Mouse (Mus musculus): ENCODE data around the gene Gli2. TPM values are rescaled to one million over a fixed set of nuclear protein-coding genes. Genes with fewer than 3 reads are reported as not detected.

Gli2 gene
- polyA plus RNA-seq, 1 experiment from 2014 or later, result 17.8 TPM

GRCm38 (mm10) chr1:119055801-119056200, 2.4 kb upstream of the Gli2 start:
- Histone ChIP-seq H3K27ac (replicated peaks; ENCODE audit: low read depth, low read length) (no peak overlapping the region; the same call in 1 of the 2 replicates), H3K4me3 (ENCODE audit: low read depth, low read length) (no peak overlapping the region), H3K36me3 (ENCODE audit: control insufficient read depth, insufficient read depth, low read length) (no peaks in the 10 kb centered on the region), H3K9ac (ENCODE audit: low read length) (no peak overlapping the region), H3K9me3 (ENCODE audit: control insufficient read depth, low read length) (no peaks in the 10 kb centered on the region), H3K27me3 (ENCODE audit: control insufficient read depth, insufficient read depth, low read length) (no peaks in the 10 kb centered on the region), H3K4me2 (ENCODE audit: low read depth, severe bottlenecking) (no peak overlapping the region), H3K4me1 (ENCODE audit: control insufficient read depth, insufficient read depth, low read length) (peaks cover 12% of the 10 kb centered on the region)
- no peak for DNase-seq (ENCODE audit: low spot score)
- 79% methylated on average over 4 of the region's 4 CpGs for WGBS
- ATAC-seq (ENCODE audit: insufficient number of reproducible peaks, low FRiP score, low TSS enrichment, low read depth), result no peak

GRCm38 (mm10) chr1:119054468-119054867, 1.0 kb upstream of the Gli2 start:
- peak overlapping the region; percentile 82 for H3K4me3 ChIP-seq (ENCODE audit: low read depth, low read length)
- peak overlapping the region; percentile 98 for H3K27ac ChIP-seq (replicated peaks; ENCODE audit: low read depth, low read length)
- peaks cover 23% of the 10 kb centered on the region for H3K4me1 ChIP-seq (ENCODE audit: control insufficient read depth, insufficient read depth, low read length)
- DNase-seq (ENCODE audit: low spot score) (peak; percentile 53), ATAC-seq (ENCODE audit: insufficient number of reproducible peaks, low FRiP score, low TSS enrichment, low read depth) (no peak)
- H3K36me3 ChIP-seq (ENCODE audit: control insufficient read depth, insufficient read depth, low read length), result no peaks in the 10 kb centered on the region
- H3K27me3 ChIP-seq (ENCODE audit: control insufficient read depth, insufficient read depth, low read length), result no peaks in the 10 kb centered on the region
- H3K9me3 ChIP-seq (ENCODE audit: control insufficient read depth, low read length), result no peaks in the 10 kb centered on the region
- peak overlapping the region; percentile 89 for H3K4me2 ChIP-seq (ENCODE audit: low read depth, severe bottlenecking)
- WGBS, result 16% methylated on average over 6 of the region's 6 CpGs
- H3K9ac ChIP-seq (ENCODE audit: low read length), result peak overlapping the region; percentile 57

- Histone ChIP-seq H3K36me3 (ENCODE audit: control insufficient read depth, insufficient read depth, low read length) (no peaks in the 10 kb centered on the region), H3K27me3 (ENCODE audit: control insufficient read depth, insufficient read depth, low read length) (no peaks in the 10 kb centered on the region), H3K4me3 (ENCODE audit: low read depth, low read length) (peak overlapping the region; percentile 82), H3K9ac (ENCODE audit: low read length) (peak overlapping the region; percentile 94), H3K9me3 (ENCODE audit: control insufficient read depth, low read length) (no peaks in the 10 kb centered on the region), H3K4me1 (ENCODE audit: control insufficient read depth, insufficient read depth, low read length) (peaks cover 26% of the 10 kb centered on the region), H3K4me2 (ENCODE audit: low read depth, severe bottlenecking) (peak overlapping the region; percentile 89), H3K27ac (replicated peaks; ENCODE audit: low read depth, low read length) (peak overlapping the region; percentile 98)
- ATAC-seq (ENCODE audit: insufficient number of reproducible peaks, low FRiP score, low TSS enrichment, low read depth), result peak; percentile 68
- WGBS, result under 1% methylated on average over 25 of the region's 25 CpGs
- peak; percentile 85 for DNase-seq (ENCODE audit: low spot score)
Observed at GRCm38 (mm10) chr1:119053872-119054354, 494 bp upstream of the Gli2 start.

- no peaks in the 10 kb centered on the region for H3K27me3 ChIP-seq (ENCODE audit: control insufficient read depth, insufficient read depth, low read length)
- WGBS, result under 1% methylated on average over 33 of the region's 33 CpGs
- DNase-seq (ENCODE audit: low spot score), result peak; percentile 74
- peak overlapping the region; percentile 82 for H3K4me3 ChIP-seq (ENCODE audit: low read depth, low read length)
- H3K4me1 ChIP-seq (ENCODE audit: control insufficient read depth, insufficient read depth, low read length), result peaks cover 32% of the 10 kb centered on the region
- peak overlapping the region; percentile 98 for H3K27ac ChIP-seq (replicated peaks; ENCODE audit: low read depth, low read length)
- peak overlapping the region; percentile 89 for H3K4me2 ChIP-seq (ENCODE audit: low read depth, severe bottlenecking)
- ATAC-seq (ENCODE audit: insufficient number of reproducible peaks, low FRiP score, low TSS enrichment, low read depth), result peak; percentile 10; the same call in 1 of the 2 replicates
- no peaks in the 10 kb centered on the region for H3K36me3 ChIP-seq (ENCODE audit: control insufficient read depth, insufficient read depth, low read length)
- no peaks in the 10 kb centered on the region for H3K9me3 ChIP-seq (ENCODE audit: control insufficient read depth, low read length)
- peak overlapping the region; percentile 94 for H3K9ac ChIP-seq (ENCODE audit: low read length)
Observed at GRCm38 (mm10) chr1:119052631-119053177, 715 bp downstream of the Gli2 start.

- Histone ChIP-seq H3K36me3 (ENCODE audit: control insufficient read depth, insufficient read depth, low read length) (no peaks in the 10 kb centered on the region), H3K4me1 (ENCODE audit: control insufficient read depth, insufficient read depth, low read length) (peaks cover 32% of the 10 kb centered on the region), H3K27ac (replicated peaks; ENCODE audit: low read depth, low read length) (peak overlapping the region; percentile 98), H3K4me2 (ENCODE audit: low read depth, severe bottlenecking) (peak overlapping the region; percentile 89), H3K9ac (ENCODE audit: low read length) (peak overlapping the region; percentile 94), H3K9me3 (ENCODE audit: control insufficient read depth, low read length) (no peaks in the 10 kb centered on the region), H3K4me3 (ENCODE audit: low read depth, low read length) (peak overlapping the region; percentile 82), H3K27me3 (ENCODE audit: control insufficient read depth, insufficient read depth, low read length) (no peaks in the 10 kb centered on the region)
- ATAC-seq (ENCODE audit: insufficient number of reproducible peaks, low FRiP score, low TSS enrichment, low read depth), result no peak
- under 1% methylated on average over 21 of the region's 21 CpGs for WGBS
- DNase-seq (ENCODE audit: low spot score), result peak; percentile 70
Observed at GRCm38 (mm10) chr1:119051938-119052551, 1.4 kb downstream of the Gli2 start.

GRCm38 (mm10) chr1:119051192-119051937, 2.1 kb downstream of the Gli2 start:
- peak overlapping the region; percentile 98 for H3K27ac ChIP-seq (replicated peaks; ENCODE audit: low read depth, low read length)
- H3K9me3 ChIP-seq (ENCODE audit: control insufficient read depth, low read length), result no peaks in the 10 kb centered on the region
- H3K4me2 ChIP-seq (ENCODE audit: low read depth, severe bottlenecking), result peak overlapping the region; percentile 89
- ATAC-seq (ENCODE audit: insufficient number of reproducible peaks, low FRiP score, low TSS enrichment, low read depth) (no peak), DNase-seq (ENCODE audit: low spot score) (peak; percentile 28)
- peak overlapping the region; percentile 82 for H3K4me3 ChIP-seq (ENCODE audit: low read depth, low read length)
- WGBS, result 2% methylated on average over 21 of the region's 21 CpGs
- H3K9ac ChIP-seq (ENCODE audit: low read length), result peak overlapping the region; percentile 94
- H3K36me3 ChIP-seq (ENCODE audit: control insufficient read depth, insufficient read depth, low read length), result no peaks in the 10 kb centered on the region
- H3K4me1 ChIP-seq (ENCODE audit: control insufficient read depth, insufficient read depth, low read length), result peaks cover 31% of the 10 kb centered on the region
- no peaks in the 10 kb centered on the region for H3K27me3 ChIP-seq (ENCODE audit: control insufficient read depth, insufficient read depth, low read length)

- Histone ChIP-seq H3K9ac (ENCODE audit: low read length) (no peak overlapping the region), H3K4me3 (ENCODE audit: low read depth, low read length) (peak overlapping the region; percentile 82; the same call in 1 of the 2 replicates)
Observed at GRCm38 (mm10) chr1:119049812-119050615, 3.4 kb downstream of the Gli2 start.

GRCm38 (mm10) chr1:119048988-119049387, 4.4 kb downstream of the Gli2 start:
- H3K4me1 ChIP-seq (ENCODE audit: control insufficient read depth, insufficient read depth, low read length), result peaks cover 30% of the 10 kb centered on the region
- DNase-seq (ENCODE audit: low spot score), result peak; percentile 38
- peak overlapping the region; percentile 95 for H3K27ac ChIP-seq (replicated peaks; ENCODE audit: low read depth, low read length)
- no peak for ATAC-seq (ENCODE audit: insufficient number of reproducible peaks, low FRiP score, low TSS enrichment, low read depth)
- WGBS, result 4% methylated on average over 11 of the region's 11 CpGs
- H3K27me3 ChIP-seq (ENCODE audit: control insufficient read depth, insufficient read depth, low read length), result no peaks in the 10 kb centered on the region
- no peaks in the 10 kb centered on the region for H3K36me3 ChIP-seq (ENCODE audit: control insufficient read depth, insufficient read depth, low read length)
- peak overlapping the region; percentile 60 for H3K9ac ChIP-seq (ENCODE audit: low read length)
- peak overlapping the region; percentile 20 for H3K4me3 ChIP-seq (ENCODE audit: low read depth, low read length)
- H3K4me2 ChIP-seq (ENCODE audit: low read depth, severe bottlenecking), result peak overlapping the region; percentile 66
- H3K9me3 ChIP-seq (ENCODE audit: control insufficient read depth, low read length), result no peaks in the 10 kb centered on the region

More at GRCm38 (mm10) chr1:119049812-119050615, 3.4 kb downstream of the Gli2 start:
- ATAC-seq (ENCODE audit: insufficient number of reproducible peaks, low FRiP score, low TSS enrichment, low read depth), result no peak
- peak; percentile 61 for DNase-seq (ENCODE audit: low spot score)
- Histone ChIP-seq H3K27ac (replicated peaks; ENCODE audit: low read depth, low read length) (no peak overlapping the region; the same call in 1 of the 2 replicates), H3K4me2 (ENCODE audit: low read depth, severe bottlenecking) (peak overlapping the region; percentile 89), H3K4me1 (ENCODE audit: control insufficient read depth, insufficient read depth, low read length) (peaks cover 30% of the 10 kb centered on the region), H3K9me3 (ENCODE audit: control insufficient read depth, low read length) (no peaks in the 10 kb centered on the region), H3K36me3 (ENCODE audit: control insufficient read depth, insufficient read depth, low read length) (no peaks in the 10 kb centered on the region), H3K27me3 (ENCODE audit: control insufficient read depth, insufficient read depth, low read length) (no peaks in the 10 kb centered on the region)
- 9% methylated on average over 10 of the region's 10 CpGs for WGBS

Measured in limb, embryonic 11.5 days (tissue).